Mouse (Mus musculus) limb, embryonic 13.5 days (tissue): Measurements from ENCODE around the gene Abca9. TPM values are rescaled to one million over a fixed set of nuclear protein-coding genes. Genes with fewer than 3 reads are reported as not detected.

Experiments
- ATAC-seq: fragments of 200-750 bp; cut with Nextera tagmentation; 2 replicates; pipeline ENCODE4 v1.8.0; 2017; ENCODE audit warnings: low read depth, moderate number of reproducible peaks, moderate TSS enrichment; ENCODE audit not compliant: low FRiP score
- H3K27ac ChIP-seq: fragments of 300-500 bp; sonication (generic); 2 replicates; pipeline ENCODE4 v1.5.1; 2015; ENCODE audit warnings: inconsistent platforms, mild to moderate bottlenecking, moderate library complexity
- H3K27me3 ChIP-seq: fragments of 300-500 bp; sonication (generic); 2 replicates; pipeline ENCODE4 v1.6.1; 2015; ENCODE audit warnings: mild to moderate bottlenecking, inconsistent platforms
- H3K36me3 ChIP-seq: fragments of 300-500 bp; sonication (generic); 2 replicates; pipeline ENCODE4 v1.6.1; 2015; ENCODE audit warnings: inconsistent platforms, mild to moderate bottlenecking, moderate library complexity
- H3K4me1 ChIP-seq: fragments of 300-500 bp; sonication (generic); 2 replicates; pipeline ENCODE4 v1.6.1; 2015; ENCODE audit warnings: inconsistent platforms
- H3K4me2 ChIP-seq: fragments of 300-500 bp; sonication (generic); replicated peaks from 2 replicates; pipeline ENCODE4 v1.6.1; 2015; ENCODE audit warnings: inconsistent platforms, mild to moderate bottlenecking, moderate library complexity
- H3K4me3 ChIP-seq: fragments of 300-500 bp; sonication (generic); 2 replicates; pipeline ENCODE4 v1.5.1; 2015; ENCODE audit warnings: moderate library complexity, mild to moderate bottlenecking, inconsistent platforms
- H3K9ac ChIP-seq: fragments of 300-500 bp; sonication (generic); 2 replicates; pipeline ENCODE4 v1.6.1; 2015; ENCODE audit warnings: mild to moderate bottlenecking, inconsistent platforms
- H3K9me3 ChIP-seq: fragments of 300-500 bp; sonication (generic); 2 replicates; pipeline ENCODE4 v1.6.1; 2016; ENCODE audit warnings: inconsistent platforms
- WGBS: fragments of 180-500 bp; shearing (Covaris S2); methylation state at CpG from one replicate; pipeline ENCODE4 v1.1.7; 2015; 5-methylcytosine and 5-hydroxymethylcytosine counted together
- polyA plus RNA-seq: library from polyadenylated mRNA; unstranded; fragments of >200 nt; fragmentation: Nextera tagmentation; extraction: Ambion mirVana; gene quantifications from 2 replicates; pipeline ENCODE4 v1.2.1, GENCODE M21; 2015

Gene Abca9
- polyA plus RNA-seq, 1 experiment from 2014 or later = 4.3 TPM

DNA sequence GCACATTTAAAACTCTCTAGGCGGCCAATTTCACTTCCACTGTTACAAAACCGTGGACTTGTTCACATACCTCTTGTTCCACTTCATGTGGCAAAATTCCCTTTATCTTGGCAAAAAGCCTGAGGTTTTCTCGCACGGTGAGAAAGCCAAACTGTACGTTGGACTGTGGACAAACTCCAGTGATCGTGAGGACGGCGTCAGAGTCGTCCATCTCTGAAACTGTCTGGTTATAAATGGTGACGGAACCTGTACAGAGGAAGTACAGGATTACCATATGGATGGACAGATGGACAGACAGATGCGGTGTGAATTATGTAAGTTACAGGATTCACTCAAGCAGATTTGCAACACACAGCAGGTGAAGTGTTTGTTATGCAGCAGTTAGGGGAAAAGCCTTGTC lies 22.6 kb downstream of the Abca9 start:
- H3K9me3 ChIP-seq = no peaks in the 10 kb centered on the region
- H3K27ac ChIP-seq = no peak overlapping the region
- 83% methylated on average over 11 of the region's 11 CpGs for WGBS
- no peak overlapping the region for H3K4me3 ChIP-seq
- H3K36me3 ChIP-seq = no peaks in the 10 kb centered on the region
- H3K9ac ChIP-seq = no peak overlapping the region
- no peaks in the 10 kb centered on the region for H3K4me1 ChIP-seq
- no peak overlapping the region for H3K4me2 ChIP-seq
- H3K27me3 ChIP-seq = no peaks in the 10 kb centered on the region
- no peak for ATAC-seq

DNA sequence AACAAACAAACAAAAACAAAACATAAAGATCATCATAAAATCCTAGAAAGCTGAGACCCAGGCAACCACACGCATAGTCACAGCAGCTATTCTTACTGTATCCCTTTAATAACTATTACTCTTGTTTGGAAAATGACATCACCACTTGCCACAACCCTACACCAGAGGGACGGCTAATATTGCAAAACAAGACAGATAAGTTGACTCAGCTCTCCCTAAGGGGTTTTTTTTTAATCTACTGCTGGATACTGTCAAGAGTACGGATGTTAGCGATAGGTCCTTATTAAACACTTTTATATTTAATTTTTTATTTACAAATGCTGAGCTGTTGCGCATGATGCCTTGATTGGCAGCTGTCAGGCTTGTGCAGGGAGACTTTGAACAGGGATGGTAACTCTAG lies 37.2 kb downstream of the Abca9 start:
- H3K9me3 ChIP-seq = no peaks in the 10 kb centered on the region
- H3K27ac ChIP-seq = no peak overlapping the region
- no peak overlapping the region for H3K4me3 ChIP-seq
- no peak overlapping the region for H3K9ac ChIP-seq
- no peaks in the 10 kb centered on the region for H3K27me3 ChIP-seq
- no peak overlapping the region for H3K4me2 ChIP-seq
- ATAC-seq = no peak
- H3K4me1 ChIP-seq = no peaks in the 10 kb centered on the region
- 72% methylated on average over 5 of the region's 5 CpGs for WGBS
- no peaks in the 10 kb centered on the region for H3K36me3 ChIP-seq

DNA sequence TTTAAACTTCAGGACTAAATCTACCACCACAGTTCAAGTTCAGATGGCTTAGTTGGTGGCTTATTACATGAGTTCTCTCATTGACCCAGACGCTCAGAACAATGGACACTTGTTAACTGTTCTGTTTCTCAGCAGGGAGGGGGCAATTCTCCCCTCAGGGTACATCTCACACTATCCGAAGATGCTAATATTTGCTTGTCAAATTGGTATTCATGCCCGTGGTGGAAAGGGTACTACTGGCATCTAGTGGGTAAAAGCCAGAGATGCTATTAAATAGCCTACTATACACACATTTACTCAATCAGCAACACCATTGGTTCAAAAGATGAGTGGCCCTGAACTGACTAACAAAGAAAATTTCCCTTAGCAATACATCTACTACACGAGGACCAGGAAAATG lies 56.9 kb downstream of the Abca9 start:
- H3K9ac ChIP-seq = no peak overlapping the region
- H3K4me1 ChIP-seq = 0 out of 2 replicates have a peak, but pooled peaks cover 3% of the 10 kb centered on the region
- H3K9me3 ChIP-seq = no peaks in the 10 kb centered on the region
- H3K27me3 ChIP-seq = no peaks in the 10 kb centered on the region
- H3K36me3 ChIP-seq = no peaks in the 10 kb centered on the region
- no peak for ATAC-seq
- H3K4me2 ChIP-seq = no peak overlapping the region
- no peak overlapping the region for H3K27ac ChIP-seq
- WGBS = 69% methylated on average over 4 of the region's 4 CpGs
- H3K4me3 ChIP-seq = no peak overlapping the region

DNA sequence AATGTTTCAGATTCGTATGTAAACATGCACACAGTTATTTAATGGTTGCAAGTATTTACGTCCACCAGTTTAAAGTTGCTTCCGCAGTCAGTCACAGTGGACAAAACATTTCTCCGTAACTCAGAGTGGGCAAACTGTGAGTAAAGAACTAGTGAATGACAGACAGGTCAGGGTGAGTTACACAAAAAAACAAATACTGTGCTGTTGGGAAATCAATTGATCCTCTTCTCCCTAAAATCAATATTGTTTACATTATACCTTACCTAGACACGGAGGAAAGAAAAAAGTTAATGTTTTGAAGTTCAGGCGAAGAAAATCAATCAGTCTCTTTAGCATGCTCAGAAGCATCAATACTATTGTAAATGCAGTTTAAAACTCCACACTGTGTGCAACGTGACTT lies 66.6 kb downstream of the Abca9 start:
- Histone ChIP-seq H3K4me2 (no peak overlapping the region), H3K4me3 (no peak overlapping the region), H3K9me3 (0 out of 2 replicates have a peak, but pooled peaks cover 2% of the 10 kb centered on the region), H3K36me3 (no peaks in the 10 kb centered on the region), H3K27me3 (no peaks in the 10 kb centered on the region), H3K9ac (no peak overlapping the region), H3K4me1 (no peaks in the 10 kb centered on the region), H3K27ac (no peak overlapping the region)
- no peak for ATAC-seq
- 85% methylated on average over 7 of the region's 7 CpGs for WGBS

DNA sequence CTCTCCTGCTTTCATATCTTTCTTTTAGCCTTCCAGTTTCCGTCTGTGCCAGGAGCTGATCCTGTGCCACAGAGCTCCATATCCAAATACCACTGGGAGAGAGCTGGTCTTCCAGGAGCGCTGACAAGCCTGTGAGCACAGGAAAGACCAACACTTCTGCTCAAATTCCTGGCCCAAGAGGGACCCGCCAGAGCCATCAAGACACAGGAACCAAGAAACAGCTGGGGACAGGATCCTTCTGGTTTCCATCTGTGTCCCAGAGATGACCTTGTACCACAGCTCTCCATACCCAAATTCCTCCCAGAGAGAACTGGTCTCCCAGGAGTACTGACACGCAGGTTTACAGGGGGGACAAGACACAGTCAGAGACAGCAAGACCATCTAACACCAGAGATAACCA lies 69.1 kb downstream of the Abca9 start:
- no peak for ATAC-seq
- Histone ChIP-seq H3K4me3 (no peak overlapping the region), H3K27me3 (no peaks in the 10 kb centered on the region), H3K9ac (no peak overlapping the region), H3K4me2 (no peak overlapping the region), H3K27ac (no peak overlapping the region), H3K4me1 (0 out of 2 replicates have a peak, but pooled peaks cover 2% of the 10 kb centered on the region), H3K9me3 (no peaks in the 10 kb centered on the region), H3K36me3 (no peaks in the 10 kb centered on the region)
- WGBS = 78% methylated on average over 4 of the region's 4 CpGs

DNA sequence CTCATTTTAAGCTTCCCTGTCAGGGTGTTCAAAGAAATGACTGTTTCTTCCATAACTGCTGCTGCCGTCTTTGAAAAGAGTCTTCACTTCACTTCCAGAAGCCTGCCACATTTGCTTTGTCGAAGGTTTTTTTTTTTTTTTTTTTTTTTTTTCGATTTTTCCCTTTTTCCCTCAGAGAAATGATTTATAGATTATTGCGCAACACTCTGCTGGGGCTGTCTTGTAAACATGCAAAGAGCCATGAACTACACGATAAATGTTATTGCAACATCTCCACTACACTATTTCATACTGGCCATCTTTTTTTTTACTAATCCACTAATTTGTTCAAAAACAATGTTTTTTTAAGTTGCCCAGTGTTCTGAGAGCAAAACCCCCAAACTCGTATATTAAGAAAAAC lies 70.5 kb downstream of the Abca9 start:
- Histone ChIP-seq H3K4me2 (no peak overlapping the region), H3K27me3 (no peaks in the 10 kb centered on the region), H3K27ac (no peak overlapping the region), H3K36me3 (no peaks in the 10 kb centered on the region), H3K4me3 (no peak overlapping the region), H3K9me3 (no peaks in the 10 kb centered on the region), H3K9ac (no peak overlapping the region), H3K4me1 (0 out of 2 replicates have a peak, but pooled peaks cover 2% of the 10 kb centered on the region)
- WGBS = 80% methylated on average over 6 of the region's 6 CpGs
- no peak for ATAC-seq

DNA sequence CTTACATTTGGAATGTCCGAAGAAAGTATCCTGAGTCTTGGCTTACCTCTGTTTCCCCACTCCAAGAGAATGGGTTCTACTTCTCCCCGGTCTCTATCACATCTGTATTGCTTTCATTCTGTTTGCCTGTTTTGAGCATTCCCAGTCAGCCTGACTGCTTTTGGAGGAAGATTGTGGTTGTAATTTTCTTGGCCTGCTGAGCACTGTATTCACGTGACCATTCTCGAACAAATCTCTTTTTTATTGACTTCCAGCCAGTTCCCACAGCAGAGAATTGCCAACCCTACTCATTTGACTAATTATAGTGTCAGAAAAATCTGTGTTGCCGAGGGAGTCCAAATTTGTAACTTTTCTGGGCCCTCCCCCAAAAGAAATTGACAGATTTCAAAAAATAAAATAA lies 72.1 kb downstream of the Abca9 start, which contains the start of gene Abca8a:
TSS of gene Abca8a (minus strand) at position 121 of the 400 bp plus-strand sequence.
- 0 out of 2 replicates have a peak, but pooled peaks cover 2% of the 10 kb centered on the region for H3K4me1 ChIP-seq
- no peak within 1 kb of the TSS for H3K9ac ChIP-seq
- H3K27ac ChIP-seq = no peak within 1 kb of the TSS
- no peaks in the 10 kb centered on the region for H3K36me3 ChIP-seq
- no peaks in the 10 kb centered on the region for H3K27me3 ChIP-seq
- H3K4me3 ChIP-seq = no peak within 1 kb of the TSS
- ATAC-seq = no peak
- H3K4me2 ChIP-seq = no peak within 1 kb of the TSS
- WGBS = 54% methylated on average over 5 of the region's 5 CpGs
- H3K9me3 ChIP-seq = no peaks in the 10 kb centered on the region

DNA sequence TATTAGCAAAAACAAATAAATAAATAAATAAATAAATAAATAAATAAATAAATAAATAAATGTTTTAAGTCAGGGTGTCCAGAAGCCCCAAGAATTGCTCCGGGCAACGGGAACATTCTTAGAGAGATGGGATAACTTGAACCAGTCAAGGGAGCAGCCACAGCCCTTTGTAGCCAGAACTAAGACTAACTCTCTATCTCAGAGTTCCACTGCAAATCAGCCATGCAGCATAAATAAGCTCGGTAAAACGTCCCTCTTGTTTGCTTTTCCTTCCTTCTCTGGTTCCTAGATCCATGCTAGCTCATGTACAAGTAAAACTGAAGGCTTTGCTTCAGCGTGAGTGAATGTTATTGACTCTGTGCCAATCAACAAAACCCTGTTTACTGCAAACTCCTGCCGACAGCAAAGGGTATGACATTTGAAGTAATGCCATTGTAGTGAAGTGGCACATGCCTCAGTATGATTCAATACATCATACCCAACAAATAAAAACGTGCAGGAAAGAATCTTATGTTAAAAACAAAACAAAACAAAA lies 73.1 kb downstream of the Abca9 start:
- Histone ChIP-seq H3K4me2 (no peak overlapping the region), H3K4me1 (0 out of 2 replicates have a peak, but pooled peaks cover 2% of the 10 kb centered on the region), H3K36me3 (no peaks in the 10 kb centered on the region), H3K9me3 (no peaks in the 10 kb centered on the region), H3K4me3 (no peak overlapping the region), H3K9ac (no peak overlapping the region), H3K27me3 (no peaks in the 10 kb centered on the region), H3K27ac (no peak overlapping the region)
- no peak for ATAC-seq
- 73% methylated on average over 7 of the region's 7 CpGs for WGBS

DNA sequence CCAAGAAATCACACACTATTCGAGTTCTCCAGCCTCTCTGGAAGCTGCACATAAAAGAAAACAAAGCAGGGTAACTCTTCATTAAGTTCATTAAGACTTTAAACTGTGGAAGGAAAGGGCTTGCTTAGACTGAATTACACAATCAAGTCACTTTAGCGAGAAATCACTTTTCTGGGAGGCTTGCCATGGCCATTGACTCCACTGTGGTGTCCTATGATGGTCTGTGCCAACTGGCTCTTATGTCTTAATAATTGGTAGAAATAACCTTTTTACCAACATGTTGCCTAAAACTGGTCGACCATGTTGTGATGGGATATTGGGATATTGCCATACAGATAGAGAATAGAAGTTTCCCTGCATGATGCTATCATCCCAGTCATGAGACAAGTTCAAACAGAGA lies 73.8 kb downstream of the Abca9 start:
- H3K27me3 ChIP-seq = no peaks in the 10 kb centered on the region
- 0 out of 2 replicates have a peak, but pooled peaks cover 2% of the 10 kb centered on the region for H3K4me1 ChIP-seq
- H3K4me2 ChIP-seq = no peak overlapping the region
- no peaks in the 10 kb centered on the region for H3K9me3 ChIP-seq
- H3K36me3 ChIP-seq = no peaks in the 10 kb centered on the region
- no peak overlapping the region for H3K9ac ChIP-seq
- no peak overlapping the region for H3K4me3 ChIP-seq
- WGBS = 86% methylated on average over 3 of the region's 3 CpGs
- ATAC-seq = no peak
- H3K27ac ChIP-seq = no peak overlapping the region

DNA sequence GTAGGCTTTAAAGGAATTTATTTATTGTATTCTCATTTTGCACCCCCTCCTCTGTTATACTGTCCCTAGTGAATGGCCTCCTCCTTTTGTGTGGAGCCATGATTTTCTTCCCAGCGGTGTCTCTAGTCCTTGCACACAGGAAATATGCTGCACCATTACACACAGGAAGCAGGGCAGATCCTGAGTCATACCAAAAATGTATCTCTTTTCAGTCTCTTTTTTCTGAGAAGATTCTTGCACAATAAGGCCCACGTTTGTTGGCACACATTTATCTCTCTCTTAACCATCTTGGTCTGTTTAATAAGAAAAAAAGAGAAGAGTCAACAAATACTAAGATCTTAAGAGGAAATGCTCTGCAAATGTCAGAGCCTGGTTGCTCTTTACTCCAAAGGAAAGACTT lies 76.7 kb downstream of the Abca9 start:
- Histone ChIP-seq H3K9me3 (no peaks in the 10 kb centered on the region), H3K9ac (no peak overlapping the region), H3K4me2 (no peak overlapping the region), H3K4me1 (0 out of 2 replicates have a peak, but pooled peaks cover 2% of the 10 kb centered on the region), H3K27ac (no peak overlapping the region), H3K27me3 (no peaks in the 10 kb centered on the region), H3K36me3 (no peaks in the 10 kb centered on the region), H3K4me3 (no peak overlapping the region)
- 70% methylated on average over 2 of the region's 2 CpGs for WGBS
- ATAC-seq = no peak

DNA sequence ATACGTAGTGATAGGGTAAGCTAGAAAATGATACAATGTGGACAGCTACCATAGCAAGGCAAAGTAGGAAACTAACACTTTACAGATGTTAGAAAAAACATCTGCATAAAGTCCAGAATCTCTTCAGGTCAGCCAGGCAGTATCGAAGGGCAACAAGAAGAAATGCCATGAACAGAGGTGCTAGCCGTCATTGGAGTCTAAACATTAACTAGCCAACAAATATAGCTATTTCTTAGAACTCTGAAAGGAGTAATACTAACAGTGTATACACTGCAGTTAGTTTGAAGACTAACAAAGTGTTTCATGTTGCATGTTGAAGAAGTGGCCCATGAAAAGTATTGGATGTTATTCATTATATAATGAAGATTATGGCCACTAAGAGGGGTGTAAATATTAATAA lies 95.8 kb downstream of the Abca9 start:
- WGBS = 76% methylated on average over 3 of the region's 3 CpGs
- Histone ChIP-seq H3K9me3 (no peaks in the 10 kb centered on the region), H3K9ac (no peak overlapping the region), H3K27ac (no peak overlapping the region), H3K4me2 (no peak overlapping the region), H3K27me3 (no peaks in the 10 kb centered on the region), H3K4me3 (no peak overlapping the region), H3K4me1 (no peaks in the 10 kb centered on the region), H3K36me3 (no peaks in the 10 kb centered on the region)
- ATAC-seq = no peak

DNA sequence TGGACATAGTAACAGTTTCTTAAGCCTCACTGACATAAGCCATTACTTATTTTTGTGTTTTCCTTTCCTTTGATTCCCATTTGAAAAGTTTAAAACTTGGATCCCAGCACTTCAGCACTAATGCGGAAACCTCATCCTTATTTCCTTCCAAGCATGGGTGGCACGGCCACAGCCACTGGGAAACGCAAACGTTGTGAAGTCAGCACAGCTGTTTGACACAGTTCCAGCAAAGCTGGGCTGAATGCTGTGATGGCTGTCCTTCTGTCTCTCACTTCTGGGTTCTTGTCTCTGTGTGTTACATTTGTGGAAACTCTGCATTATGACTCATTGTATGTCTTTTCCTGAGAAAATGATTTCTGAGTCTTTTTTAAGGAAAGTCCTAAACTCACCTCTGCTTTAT lies 107.0 kb downstream of the Abca9 start:
- no peak overlapping the region for H3K4me2 ChIP-seq
- H3K27me3 ChIP-seq = no peaks in the 10 kb centered on the region
- no peaks in the 10 kb centered on the region for H3K4me1 ChIP-seq
- no peaks in the 10 kb centered on the region for H3K9me3 ChIP-seq
- no peak overlapping the region for H3K4me3 ChIP-seq
- 47% methylated on average over 4 of the region's 4 CpGs for WGBS
- H3K27ac ChIP-seq = no peak overlapping the region
- H3K9ac ChIP-seq = no peak overlapping the region
- H3K36me3 ChIP-seq = no peaks in the 10 kb centered on the region
- ATAC-seq = no peak

DNA sequence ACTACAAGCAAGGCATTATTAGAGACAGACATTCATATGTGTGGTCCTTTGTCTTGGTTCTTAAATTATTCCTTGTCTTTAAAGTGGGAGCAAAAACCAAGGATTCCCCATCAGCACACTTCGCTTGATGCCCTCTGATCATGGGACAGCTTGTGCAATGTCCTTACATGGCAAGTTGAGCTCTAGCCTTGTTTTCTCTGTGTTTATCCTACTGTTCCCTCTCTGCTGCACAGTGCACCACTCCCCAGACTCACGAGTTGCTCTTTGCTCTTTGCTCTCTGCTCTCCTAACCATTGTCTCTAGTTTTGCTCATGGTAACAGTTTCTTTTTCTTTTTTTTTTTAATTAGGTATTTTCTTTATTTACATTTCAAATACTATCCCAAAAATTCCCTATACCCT lies 107.9 kb downstream of the Abca9 start:
- no peaks in the 10 kb centered on the region for H3K9me3 ChIP-seq
- H3K9ac ChIP-seq = no peak overlapping the region
- H3K4me1 ChIP-seq = no peaks in the 10 kb centered on the region
- H3K4me3 ChIP-seq = no peak overlapping the region
- H3K27ac ChIP-seq = no peak overlapping the region
- no peaks in the 10 kb centered on the region for H3K27me3 ChIP-seq
- 73% methylated on average over 2 of the region's 2 CpGs for WGBS
- ATAC-seq = no peak
- H3K36me3 ChIP-seq = no peaks in the 10 kb centered on the region
- no peak overlapping the region for H3K4me2 ChIP-seq
